Mouse (Mus musculus): ENCODE results near the gene Cox10. TPM values are rescaled to one million over a fixed set of nuclear protein-coding genes. Genes with fewer than 3 reads are reported as not detected.

Gene Cox10
- polyA plus RNA-seq, 1 experiment from 2014 or later = 31.2 TPM

GRCm38 (mm10) chr11:64041281-64041680 lies 38.0 kb downstream of the Cox10 start:
- Histone ChIP-seq H3K27me3 (replicated peaks; ENCODE audit: low read depth, poor library complexity, severe bottlenecking) (peaks cover 6% of the 10 kb centered on the region; the same call in 1 of the 2 replicates), H3K4me1 (peaks cover 34% of the 10 kb centered on the region), H3K4me3 (no peak overlapping the region), H3K9me3 (no peaks in the 10 kb centered on the region), H3K27ac (replicated peaks) (no peak overlapping the region), H3K36me3 (replicated peaks) (peaks cover 20% of the 10 kb centered on the region)
- 43% methylated on average over 7 of the region's 7 CpGs for WGBS
- peak; percentile 31 for DNase-seq (ENCODE audit: low spot score)

DNA sequence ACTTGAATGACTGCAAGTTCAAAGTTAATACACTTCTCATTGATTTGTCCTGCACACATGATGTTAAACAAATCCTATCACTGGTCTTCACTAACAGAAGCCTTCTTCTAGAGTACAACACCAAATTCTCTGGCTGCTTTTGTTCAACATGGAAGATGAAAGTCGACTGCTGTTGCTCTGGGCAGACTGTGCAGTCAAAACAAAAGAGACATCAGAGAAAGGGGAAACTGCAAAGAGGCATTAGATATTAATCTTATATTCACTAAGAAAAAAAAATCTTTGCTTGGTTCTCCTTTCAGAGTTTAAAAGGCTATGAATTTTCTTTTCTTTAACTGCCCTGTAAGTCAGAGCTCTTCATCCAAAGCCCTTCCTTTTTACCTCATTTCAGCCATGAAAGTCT lies 39.7 kb downstream of the Cox10 start:
- WGBS = 52% methylated on average over 1 of the region's 1 CpGs
- Histone ChIP-seq H3K4me1 (peaks cover 47% of the 10 kb centered on the region), H3K9me3 (no peaks in the 10 kb centered on the region), H3K27ac (replicated peaks) (no peak overlapping the region), H3K4me3 (no peak overlapping the region), H3K27me3 (replicated peaks; ENCODE audit: low read depth, poor library complexity, severe bottlenecking) (no peaks in the 10 kb centered on the region; the same call in 1 of the 2 replicates), H3K36me3 (replicated peaks) (peaks cover 11% of the 10 kb centered on the region)
- DNase-seq (ENCODE audit: low spot score) = no peak

- peak; percentile 30 for DNase-seq (ENCODE audit: low spot score)
- Histone ChIP-seq H3K9me3 (no peaks in the 10 kb centered on the region), H3K27me3 (replicated peaks; ENCODE audit: low read depth, poor library complexity, severe bottlenecking) (no peaks in the 10 kb centered on the region; the same call in 1 of the 2 replicates), H3K4me1 (peaks cover 59% of the 10 kb centered on the region), H3K36me3 (replicated peaks) (0 out of 2 replicates have a peak, but pooled peaks cover 4% of the 10 kb centered on the region), H3K27ac (replicated peaks) (peak overlapping the region; percentile 7; the same call in 1 of the 2 replicates), H3K4me3 (no peak overlapping the region)
- 67% methylated on average over 15 of the region's 15 CpGs for WGBS
Observed at GRCm38 (mm10) chr11:64037471-64038125, 41.7 kb downstream of the Cox10 start.

DNA sequence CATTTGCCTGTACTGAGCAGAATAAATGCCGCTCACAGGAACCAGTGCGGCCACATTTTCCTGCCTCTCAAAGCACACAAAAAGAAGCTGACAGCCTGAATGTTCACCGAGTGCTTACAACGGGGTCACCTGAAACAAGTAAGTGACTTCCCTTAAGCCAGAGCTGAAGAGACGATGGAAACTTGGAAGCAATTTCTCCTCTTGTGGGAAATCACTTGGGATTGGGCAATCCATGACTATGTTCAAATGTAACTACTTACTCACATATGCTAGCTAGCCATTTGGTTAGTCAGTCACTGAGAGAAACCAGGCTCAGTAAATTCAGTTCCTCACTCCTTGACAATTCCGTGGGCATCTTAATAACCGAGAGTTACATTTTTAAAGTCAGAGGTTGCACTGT lies 43.0 kb downstream of the Cox10 start:
- WGBS = 85% methylated on average over 7 of the region's 7 CpGs

GRCm38 (mm10) chr11:64035709-64036108 lies 43.6 kb downstream of the Cox10 start:
- Histone ChIP-seq H3K36me3 (replicated peaks) (no peaks in the 10 kb centered on the region), H3K4me3 (no peak overlapping the region), H3K4me1 (peaks cover 48% of the 10 kb centered on the region), H3K27ac (replicated peaks) (no peak overlapping the region), H3K27me3 (replicated peaks; ENCODE audit: low read depth, poor library complexity, severe bottlenecking) (no peaks in the 10 kb centered on the region), H3K9me3 (no peaks in the 10 kb centered on the region)
- DNase-seq (ENCODE audit: low spot score) = no peak
- 89% methylated on average over 4 of the region's 4 CpGs for WGBS

More for the DNA sequence above, 43.0 kb downstream of the Cox10 start:
- Histone ChIP-seq H3K4me3 (no peak overlapping the region), H3K4me1 (peaks cover 50% of the 10 kb centered on the region), H3K9me3 (no peaks in the 10 kb centered on the region), H3K27me3 (replicated peaks; ENCODE audit: low read depth, poor library complexity, severe bottlenecking) (no peaks in the 10 kb centered on the region), H3K36me3 (replicated peaks) (no peaks in the 10 kb centered on the region), H3K27ac (replicated peaks) (no peak overlapping the region)
- DNase-seq (ENCODE audit: low spot score) = no peak

DNA sequence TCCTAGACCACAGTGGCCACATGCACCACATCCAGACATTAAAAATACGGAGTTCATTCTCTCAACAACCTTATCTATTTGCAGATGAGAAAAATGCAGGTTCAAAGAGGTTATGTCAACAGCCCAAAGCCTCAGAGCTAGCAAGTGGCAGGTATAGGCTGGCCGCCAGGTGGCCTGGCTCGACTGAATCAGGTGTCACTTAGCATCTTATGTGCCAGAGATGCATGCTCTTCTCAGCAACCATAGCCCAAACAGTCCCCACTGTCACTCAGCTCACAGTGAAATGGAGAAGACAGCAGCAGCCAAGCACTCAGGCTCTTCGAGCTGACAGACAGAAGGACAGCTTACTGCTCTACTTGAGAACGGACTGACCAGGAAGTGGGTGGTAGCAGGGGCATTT lies 44.6 kb downstream of the Cox10 start:
- no peak for DNase-seq (ENCODE audit: low spot score)
- no peaks in the 10 kb centered on the region; the same call in 1 of the 2 replicates for H3K36me3 ChIP-seq (replicated peaks)
- 79% methylated on average over 5 of the region's 5 CpGs for WGBS
- no peak overlapping the region for H3K27ac ChIP-seq (replicated peaks)
- H3K4me1 ChIP-seq = peaks cover 45% of the 10 kb centered on the region
- H3K4me3 ChIP-seq = no peak overlapping the region
- no peaks in the 10 kb centered on the region for H3K9me3 ChIP-seq
- H3K27me3 ChIP-seq (replicated peaks; ENCODE audit: low read depth, poor library complexity, severe bottlenecking) = no peaks in the 10 kb centered on the region

DNA sequence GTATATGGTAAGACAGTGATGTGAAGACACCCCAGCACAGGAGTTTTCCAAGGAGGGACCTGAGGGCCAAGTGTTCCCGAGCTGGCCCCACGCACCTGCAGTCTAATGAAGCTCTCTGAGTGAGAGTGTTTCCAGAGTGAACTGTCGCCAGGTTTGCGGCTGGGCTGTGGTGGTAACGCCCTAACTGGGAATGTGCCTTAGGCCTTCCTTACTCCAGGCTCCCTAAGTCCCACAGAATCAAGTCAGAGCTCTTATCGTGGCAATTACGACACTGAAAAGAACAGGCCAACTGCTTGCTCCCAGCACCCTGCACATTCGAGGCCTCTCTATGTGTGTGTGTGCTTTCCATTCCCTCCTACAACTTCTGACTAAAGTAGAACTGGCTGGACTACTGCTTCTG lies 51.8 kb downstream of the Cox10 start:
- no peaks in the 10 kb centered on the region for H3K27me3 ChIP-seq (replicated peaks; ENCODE audit: low read depth, poor library complexity, severe bottlenecking)
- H3K27ac ChIP-seq (replicated peaks) = no peak overlapping the region
- no peaks in the 10 kb centered on the region for H3K9me3 ChIP-seq
- no peaks in the 10 kb centered on the region; the same call in 1 of the 2 replicates for H3K36me3 ChIP-seq (replicated peaks)
- peaks cover 43% of the 10 kb centered on the region for H3K4me1 ChIP-seq
- 78% methylated on average over 8 of the region's 8 CpGs for WGBS
- H3K4me3 ChIP-seq = no peak overlapping the region
- DNase-seq (ENCODE audit: low spot score) = no peak

DNA sequence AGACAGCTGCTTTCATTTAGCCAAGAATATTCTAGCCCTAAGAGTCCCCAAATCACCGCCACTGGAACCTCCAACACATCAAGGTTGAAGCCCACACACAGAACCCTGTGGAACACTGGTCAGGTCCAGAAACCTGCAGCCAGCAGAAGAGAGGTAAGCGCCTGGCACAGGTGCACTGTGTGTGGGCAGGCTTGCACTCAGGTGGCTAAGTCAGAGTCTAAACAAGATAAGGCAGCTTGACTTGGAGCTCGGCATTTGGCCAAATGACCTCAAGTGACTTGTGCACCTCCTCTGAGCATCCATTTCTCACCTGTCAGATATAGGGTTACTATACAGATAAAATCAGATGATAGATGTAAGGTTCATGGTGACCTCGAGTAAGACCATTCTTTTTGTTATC lies 53.4 kb downstream of the Cox10 start:
- Histone ChIP-seq H3K9me3 (no peaks in the 10 kb centered on the region), H3K36me3 (replicated peaks) (no peaks in the 10 kb centered on the region; the same call in 1 of the 2 replicates), H3K4me1 (peaks cover 46% of the 10 kb centered on the region), H3K27me3 (replicated peaks; ENCODE audit: low read depth, poor library complexity, severe bottlenecking) (no peaks in the 10 kb centered on the region), H3K4me3 (no peak overlapping the region), H3K27ac (replicated peaks) (no peak overlapping the region)
- DNase-seq (ENCODE audit: low spot score) = no peak
- 76% methylated on average over 4 of the region's 4 CpGs for WGBS

DNA sequence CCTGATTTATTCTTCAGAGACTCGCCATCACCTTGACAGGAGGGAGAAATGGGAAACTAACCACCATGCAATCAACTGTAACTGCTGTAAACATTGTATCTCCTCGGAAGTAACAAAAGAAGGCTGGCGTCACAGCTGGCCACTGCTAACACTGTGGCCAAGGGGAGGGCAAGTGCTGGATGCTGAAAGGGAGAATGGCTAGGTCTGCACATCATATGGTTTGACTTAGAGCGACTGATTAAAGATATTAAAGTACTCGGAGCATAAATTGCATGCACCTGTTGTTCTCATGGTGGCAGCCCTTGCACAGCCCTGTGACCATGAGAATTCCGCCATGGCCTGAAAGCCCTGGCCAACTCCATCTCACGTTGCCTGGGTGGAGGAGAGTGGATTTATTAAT lies 54.7 kb downstream of the Cox10 start:
- H3K4me3 ChIP-seq = no peak overlapping the region
- H3K4me1 ChIP-seq = peaks cover 46% of the 10 kb centered on the region
- DNase-seq (ENCODE audit: low spot score) = peak; percentile 68
- no peaks in the 10 kb centered on the region for H3K36me3 ChIP-seq (replicated peaks)
- H3K27me3 ChIP-seq (replicated peaks; ENCODE audit: low read depth, poor library complexity, severe bottlenecking) = no peaks in the 10 kb centered on the region
- no peaks in the 10 kb centered on the region for H3K9me3 ChIP-seq
- H3K27ac ChIP-seq (replicated peaks) = peak overlapping the region; percentile 65
- 46% methylated on average over 7 of the region's 7 CpGs for WGBS

- Histone ChIP-seq H3K27ac (replicated peaks) (peak overlapping the region; percentile 65), H3K4me3 (no peak overlapping the region), H3K9me3 (no peaks in the 10 kb centered on the region), H3K36me3 (replicated peaks) (no peaks in the 10 kb centered on the region), H3K4me1 (peaks cover 46% of the 10 kb centered on the region), H3K27me3 (replicated peaks; ENCODE audit: low read depth, poor library complexity, severe bottlenecking) (no peaks in the 10 kb centered on the region)
- DNase-seq (ENCODE audit: low spot score) = peak; percentile 31
- 69% methylated on average over 15 of the region's 15 CpGs for WGBS
Observed at GRCm38 (mm10) chr11:64023380-64023981, 55.8 kb downstream of the Cox10 start.

DNA sequence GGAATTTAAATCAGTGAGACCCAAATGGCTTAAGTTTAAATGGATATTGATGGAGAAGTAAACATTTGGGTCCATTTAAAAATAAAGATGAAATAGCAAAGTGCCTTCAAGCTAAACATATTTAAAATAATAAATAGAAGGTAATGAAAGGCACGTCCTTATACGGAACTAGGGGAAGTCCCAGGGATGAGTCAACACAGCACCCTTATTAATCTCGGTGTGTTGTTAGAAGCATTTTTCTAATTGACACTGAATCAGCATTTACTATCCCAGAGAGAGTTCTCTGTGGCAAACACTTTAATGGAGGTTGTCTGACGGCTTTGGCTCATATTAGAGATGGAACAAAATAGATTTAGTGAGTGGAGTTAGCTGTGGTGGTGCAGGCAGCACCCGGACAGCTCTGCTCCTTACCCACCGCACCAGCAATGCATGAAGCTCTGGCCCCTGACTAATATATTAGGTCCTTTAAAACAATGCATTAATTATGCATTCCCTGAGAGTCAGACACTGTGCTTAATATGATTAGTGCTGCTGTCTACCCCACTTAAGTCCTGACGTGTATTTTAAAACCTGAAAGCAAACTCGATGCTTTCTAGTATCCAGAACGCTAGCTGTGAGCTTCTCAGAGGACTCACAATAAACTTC lies 56.7 kb downstream of the Cox10 start:
- Histone ChIP-seq H3K9me3 (no peaks in the 10 kb centered on the region), H3K4me3 (no peak overlapping the region), H3K4me1 (peaks cover 46% of the 10 kb centered on the region), H3K27ac (replicated peaks) (0 out of 2 replicates have a peak overlapping the region, but pooled peaks have one; percentile 1), H3K36me3 (replicated peaks) (no peaks in the 10 kb centered on the region), H3K27me3 (replicated peaks; ENCODE audit: low read depth, poor library complexity, severe bottlenecking) (no peaks in the 10 kb centered on the region)
- DNase-seq (ENCODE audit: low spot score) = no peak
- 53% methylated on average over 9 of the region's 9 CpGs for WGBS

- DNase-seq (ENCODE audit: low spot score) = no peak
- Histone ChIP-seq H3K27ac (replicated peaks) (no peak overlapping the region), H3K27me3 (replicated peaks; ENCODE audit: low read depth, poor library complexity, severe bottlenecking) (no peaks in the 10 kb centered on the region), H3K9me3 (no peaks in the 10 kb centered on the region), H3K36me3 (replicated peaks) (0 out of 2 replicates have a peak, but pooled peaks cover 2% of the 10 kb centered on the region), H3K4me3 (no peak overlapping the region), H3K4me1 (peaks cover 44% of the 10 kb centered on the region)
- 90% methylated on average over 8 of the region's 8 CpGs for WGBS
Observed at GRCm38 (mm10) chr11:64019235-64019634, 60.0 kb downstream of the Cox10 start.
